Mouse (Mus musculus) myocyte (in vitro differentiated cells): ENCODE measurements at regions not wholly inside any gene's neighbourhood (a gene's known extent, or its start where the extent isn't known, plus 50 kb on each side); places are given as distances from the start of the nearest gene placed in this dataset.

Experiments used
- H3K27me3 ChIP-seq: one replicate; pipeline ENCODE4 v1.6.1; 2011; ENCODE audit not compliant: control insufficient read depth, insufficient read depth, insufficient read length
- H3K36me3 ChIP-seq: one replicate; pipeline ENCODE4 v1.6.1; 2011; ENCODE audit not compliant: control insufficient read depth, insufficient read depth
- H3K4me2 ChIP-seq: one replicate; pipeline ENCODE4 v1.6.1; 2011; ENCODE audit warnings: low read depth, control low read depth
- H3K4me3 ChIP-seq: one replicate; pipeline ENCODE4 v1.5.1; 2011; ENCODE audit warnings: mild to moderate bottlenecking, control low read depth, moderate library complexity
- H3K79me2 ChIP-seq: one replicate; pipeline ENCODE4 v1.6.1; 2011; ENCODE audit not compliant: control insufficient read depth, insufficient read depth
- H3ac ChIP-seq: one replicate; pipeline ENCODE4 v1.6.1; 2011; ENCODE audit not compliant: control insufficient read depth, insufficient read length
- CEBPB ChIP-seq: IDR thresholded peaks from 2 replicates; pipeline ENCODE4 v1.6.1; 2011; ENCODE audit warnings: mild to moderate bottlenecking, moderate library complexity; ENCODE audit not compliant: poor library complexity, insufficient read depth, severe bottlenecking
- E2F4 ChIP-seq: IDR thresholded peaks from one replicate; pipeline ENCODE4 v1.6.1; 2011; ENCODE audit warnings: mild to moderate bottlenecking, control low read depth, moderate library complexity; ENCODE audit not compliant: insufficient read depth
- MAX ChIP-seq: IDR thresholded peaks from one replicate; pipeline ENCODE4 v1.6.1; 2011; ENCODE audit warnings: low read depth, mild to moderate bottlenecking, control low read depth
- MYOD1 ChIP-seq, 3 experiments: IDR thresholded peaks; one replicate each; pipeline ENCODE4 v1.6.1; 2011; ENCODE audit warnings: control low read depth in 2 of 3, low read depth in 2 of 3, mild to moderate bottlenecking in 2 of 3, moderate library complexity in 1 of 3; ENCODE audit not compliant: insufficient read length in 2 of 3, control insufficient read depth in 1 of 3
- MYOG ChIP-seq, 3 experiments: IDR thresholded peaks; one replicate each; pipeline ENCODE4 v1.6.1; 2011; ENCODE audit warnings: control low read depth in 2 of 3, low read depth in 2 of 3, mild to moderate bottlenecking in 2 of 3; ENCODE audit not compliant: insufficient read length in 2 of 3, control insufficient read depth in 1 of 3, insufficient read depth in 1 of 3
- POLR2A ChIP-seq: IDR thresholded peaks from one replicate; pipeline ENCODE4 v1.6.1; 2011; ENCODE audit warnings: low read depth, mild to moderate bottlenecking, control low read depth, moderate library complexity; ENCODE audit not compliant: insufficient read length
- POLR2AphosphoS2 ChIP-seq: IDR thresholded peaks from one replicate; pipeline ENCODE4 v1.6.1; 2011; ENCODE audit warnings: low read depth, control low read depth; ENCODE audit not compliant: insufficient read length
- REST ChIP-seq: IDR thresholded peaks from one replicate; pipeline ENCODE4 v1.6.1; 2011; ENCODE audit warnings: mild to moderate bottlenecking, control low read depth, moderate library complexity; ENCODE audit not compliant: insufficient read depth, insufficient read length
- SRF ChIP-seq: IDR thresholded peaks from one replicate; pipeline ENCODE4 v1.6.1; 2011; ENCODE audit warnings: low read depth; ENCODE audit not compliant: control insufficient read depth, insufficient read length
- TCF12 ChIP-seq: IDR thresholded peaks from one replicate; pipeline ENCODE4 v1.6.1; 2011; ENCODE audit warnings: mild to moderate bottlenecking, control low read depth; ENCODE audit not compliant: poor library complexity, insufficient read depth, severe bottlenecking
- TCF3 ChIP-seq: IDR thresholded peaks from one replicate; pipeline ENCODE4 v1.6.1; 2011; ENCODE audit warnings: low read depth, control low read depth; ENCODE audit not compliant: insufficient read length
- USF1 ChIP-seq: IDR thresholded peaks from one replicate; pipeline ENCODE4 v1.6.1; 2011; ENCODE audit warnings: low read depth, mild to moderate bottlenecking, control low read depth, moderate library complexity

DNA sequence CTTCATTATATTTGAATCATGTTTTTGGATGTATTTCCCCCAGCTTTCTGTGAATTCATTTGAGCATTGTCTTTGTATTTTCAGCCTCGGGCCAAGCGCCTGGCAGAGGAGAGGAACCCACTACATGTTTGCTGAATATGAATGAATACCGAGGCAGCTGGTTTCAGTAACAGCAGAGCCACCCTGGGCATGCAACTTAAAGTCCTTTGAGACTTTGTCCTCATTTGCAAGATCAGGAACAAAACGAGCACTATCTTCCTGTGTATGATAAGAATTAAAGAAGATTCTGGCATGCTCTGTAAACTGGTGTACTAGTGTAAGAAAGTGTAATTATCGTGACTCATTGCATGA lies 265.0 kb downstream of the Spry2 start:
- Histone ChIP-seq H3ac (no peak overlapping the region), H3K79me2 (no peaks in the 10 kb centered on the region), H3K4me3 (no peak overlapping the region), H3K27me3 (no peaks in the 10 kb centered on the region), H3K4me2 (no peak overlapping the region), H3K36me3 (no peaks in the 10 kb centered on the region)
- no peak for TF ChIP-seq MYOD1 (IDR thresholded peaks at IDR 0.05; ENCODE audit: control insufficient read depth in 1 of 3, insufficient read length in 2 of 3, low read depth in 2 of 3)
- TF ChIP-seq CEBPB: no peak
- no peak for TF ChIP-seq SRF
- no peak for TF ChIP-seq MYOG (IDR thresholded peaks at IDR 0.05; ENCODE audit: control insufficient read depth in 1 of 3, insufficient read depth in 1 of 3, insufficient read length in 2 of 3, low read depth in 2 of 3)
- TF ChIP-seq POLR2AphosphoS2: no peak
- no peak for TF ChIP-seq TCF12
- TF ChIP-seq E2F4: no peak
- TF ChIP-seq TCF3: no peak
- TF ChIP-seq USF1: no peak
- TF ChIP-seq REST: no peak
- no peak for TF ChIP-seq MAX
- no peak for TF ChIP-seq POLR2A

DNA sequence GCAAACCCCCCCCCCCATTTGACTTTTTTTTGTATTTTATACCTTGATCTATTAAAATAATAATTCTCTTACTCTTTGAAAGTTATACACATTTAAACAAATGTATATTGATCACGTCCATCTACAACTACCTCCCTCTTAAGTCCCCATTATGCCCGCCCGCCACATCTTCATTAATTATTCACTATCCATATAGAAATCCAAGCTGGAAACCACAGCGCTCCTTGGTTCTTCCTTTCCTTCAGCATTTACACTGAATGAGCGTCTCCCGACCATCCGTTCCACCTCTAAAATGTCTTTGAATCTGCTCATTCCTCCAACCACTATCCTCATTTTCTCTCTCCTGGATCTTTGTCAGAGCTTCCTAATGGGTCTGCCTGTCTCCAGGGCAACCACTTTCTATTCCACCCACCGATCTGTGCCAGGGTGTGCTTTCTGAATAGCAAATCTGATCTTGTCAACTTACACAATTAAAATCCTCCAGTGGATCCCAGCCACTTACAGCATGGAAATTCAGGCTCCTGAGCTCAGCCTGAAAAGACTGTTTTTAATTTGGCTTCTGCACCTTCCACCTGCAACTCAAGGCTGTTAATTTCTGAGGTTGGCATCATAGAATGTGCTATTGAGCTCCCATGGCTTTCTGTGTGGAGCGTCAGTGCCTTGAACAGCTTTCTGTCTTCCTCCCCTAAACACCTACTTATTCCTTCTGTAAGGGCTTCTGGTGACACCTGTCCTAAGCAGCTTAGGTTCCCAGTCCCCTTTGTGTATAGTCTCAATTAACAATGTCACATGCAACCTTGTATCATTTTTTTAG lies 265.5 kb downstream of the Spry2 start:
- Histone ChIP-seq H3K4me3 (no peak overlapping the region), H3K4me2 (no peak overlapping the region), H3K27me3 (no peaks in the 10 kb centered on the region), H3ac (no peak overlapping the region), H3K79me2 (no peaks in the 10 kb centered on the region), H3K36me3 (no peaks in the 10 kb centered on the region)
- no peak for TF ChIP-seq CEBPB
- TF ChIP-seq E2F4: no peak
- TF ChIP-seq TCF3: no peak
- no peak for TF ChIP-seq SRF
- no peak for TF ChIP-seq POLR2A
- no peak for TF ChIP-seq MAX
- no peak for TF ChIP-seq POLR2AphosphoS2
- TF ChIP-seq TCF12: no peak
- no peak for TF ChIP-seq MYOD1 (IDR thresholded peaks at IDR 0.05; ENCODE audit: control insufficient read depth in 1 of 3, insufficient read length in 2 of 3, low read depth in 2 of 3)
- TF ChIP-seq REST: no peak
- no peak for TF ChIP-seq USF1
- TF ChIP-seq MYOG (IDR thresholded peaks at IDR 0.05; ENCODE audit: control insufficient read depth in 1 of 3, insufficient read depth in 1 of 3, insufficient read length in 2 of 3, low read depth in 2 of 3): no peak

DNA sequence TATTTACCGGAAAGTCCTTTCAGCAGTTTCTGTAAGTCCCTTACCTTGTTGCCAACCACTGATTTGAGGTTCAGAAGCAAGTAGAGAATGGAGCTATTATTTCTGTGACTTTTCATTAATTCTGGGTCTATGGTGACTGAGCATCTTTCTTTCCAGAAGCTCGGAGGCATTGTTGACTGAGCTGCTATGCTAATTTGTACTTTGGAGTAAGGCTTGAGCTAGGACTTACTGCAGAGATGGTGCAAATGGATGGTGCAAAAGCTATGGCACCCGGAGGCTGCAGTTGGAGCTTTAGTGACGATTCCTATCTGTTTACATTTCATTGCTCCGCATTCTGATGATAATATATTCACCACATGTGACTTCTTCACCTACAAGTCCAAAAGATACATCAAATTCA lies 266.2 kb downstream of the Spry2 start:
- Histone ChIP-seq H3K4me2 (no peak overlapping the region), H3K27me3 (no peaks in the 10 kb centered on the region), H3K79me2 (no peaks in the 10 kb centered on the region), H3K36me3 (no peaks in the 10 kb centered on the region), H3K4me3 (no peak overlapping the region), H3ac (no peak overlapping the region)
- TF ChIP-seq TCF12: no peak
- no peak for TF ChIP-seq MAX
- no peak for TF ChIP-seq POLR2A
- no peak for TF ChIP-seq USF1
- TF ChIP-seq POLR2AphosphoS2: no peak
- TF ChIP-seq SRF: no peak
- no peak for TF ChIP-seq MYOG (IDR thresholded peaks at IDR 0.05; ENCODE audit: control insufficient read depth in 1 of 3, insufficient read depth in 1 of 3, insufficient read length in 2 of 3, low read depth in 2 of 3)
- no peak for TF ChIP-seq E2F4
- no peak for TF ChIP-seq MYOD1 (IDR thresholded peaks at IDR 0.05; ENCODE audit: control insufficient read depth in 1 of 3, insufficient read length in 2 of 3, low read depth in 2 of 3)
- TF ChIP-seq REST: no peak
- TF ChIP-seq TCF3: no peak
- TF ChIP-seq CEBPB: no peak

GRCm38 (mm10) chr14:105628673-105629072 lies 267.9 kb downstream of the Spry2 start:
- Histone ChIP-seq H3K27me3 (no peaks in the 10 kb centered on the region), H3K4me3 (no peak overlapping the region), H3K36me3 (no peaks in the 10 kb centered on the region), H3ac (no peak overlapping the region), H3K4me2 (no peak overlapping the region), H3K79me2 (no peaks in the 10 kb centered on the region)
- TF ChIP-seq MYOD1 (IDR thresholded peaks at IDR 0.05; ENCODE audit: control insufficient read depth in 1 of 3, insufficient read length in 2 of 3, low read depth in 2 of 3) (peak in 2 of 3 experiments; percentile 14 to 47), USF1 (no peak)

- no peaks in the 10 kb centered on the region for H3K36me3 ChIP-seq
- TF ChIP-seq SRF (no peak), CEBPB (no peak), POLR2AphosphoS2 (no peak), REST (no peak), E2F4 (no peak), MAX (no peak), TCF3 (no peak), TCF12 (no peak), USF1 (no peak), POLR2A (no peak), MYOG (IDR thresholded peaks at IDR 0.05; ENCODE audit: control insufficient read depth in 1 of 3, insufficient read depth in 1 of 3, insufficient read length in 2 of 3, low read depth in 2 of 3) (no peak), MYOD1 (IDR thresholded peaks at IDR 0.05; ENCODE audit: control insufficient read depth in 1 of 3, insufficient read length in 2 of 3, low read depth in 2 of 3) (no peak)
- H3ac ChIP-seq: no peak overlapping the region
- H3K4me2 ChIP-seq: no peak overlapping the region
- no peaks in the 10 kb centered on the region for H3K79me2 ChIP-seq
- no peak overlapping the region for H3K4me3 ChIP-seq
- no peaks in the 10 kb centered on the region for H3K27me3 ChIP-seq
These were observed 272.2 kb downstream of the Spry2 start for GRCm38 (mm10) chr14:105624387-105624786.
